Mouse (Mus musculus) left cerebral cortex, adult 6 months (tissue): ENCODE measurements around the gene Ogfod2. TPM values are rescaled to one million over a fixed set of nuclear protein-coding genes. Genes with fewer than 3 reads are reported as not detected.

ENCODE experiments used
- long read RNA-seq, 2 experiments: library from polyadenylated mRNA; unstranded; transcript quantifications; one replicate each; pipeline ENCODE4 v2.0.0; 2019 to 2020
- polyA plus RNA-seq: library from polyadenylated mRNA; unstranded; fragments of <200 nt; fragmentation: Nextera tagmentation; gene quantifications from 2 replicates; pipeline ENCODE4 v1.2.3, GENCODE M21; 2021

Ogfod2 gene
- 46.6 and 68.3 TPM in 2 replicates for polyA plus RNA-seq
- long read RNA-seq, experiment 1, transcript Ogfod2-201 (7 exons, 1,596 nt), result major isoform, 70 of 135 reads
- long read RNA-seq, experiment 1, transcript Ogfod2-209 (6 exons, 818 nt), result minor isoform, 10 of 135 reads
- long read RNA-seq, experiment 1, transcript Ogfod2-202 (7 exons, 1,474 nt), result minor isoform, 9 of 135 reads
- long read RNA-seq, experiment 1, partial matches to known transcripts, result 11 of 135 reads
- long read RNA-seq, experiment 1, other reads (novel, unspliced or antisense), result 28 of 135 reads
- long read RNA-seq, experiment 2, transcript Ogfod2-201 (7 exons, 1,596 nt), result major isoform, 52 of 73 reads
- long read RNA-seq, experiment 2, partial matches to known transcripts, result 8 of 73 reads
- long read RNA-seq, experiment 2, other reads (novel, unspliced or antisense), result 4 of 73 reads

GRCm38 (mm10) chr5:124111742-124112497 lies at the start of gene Ogfod2:
Gene Ogfod2 (plus strand): TSS chr5:124112297.

DNA sequence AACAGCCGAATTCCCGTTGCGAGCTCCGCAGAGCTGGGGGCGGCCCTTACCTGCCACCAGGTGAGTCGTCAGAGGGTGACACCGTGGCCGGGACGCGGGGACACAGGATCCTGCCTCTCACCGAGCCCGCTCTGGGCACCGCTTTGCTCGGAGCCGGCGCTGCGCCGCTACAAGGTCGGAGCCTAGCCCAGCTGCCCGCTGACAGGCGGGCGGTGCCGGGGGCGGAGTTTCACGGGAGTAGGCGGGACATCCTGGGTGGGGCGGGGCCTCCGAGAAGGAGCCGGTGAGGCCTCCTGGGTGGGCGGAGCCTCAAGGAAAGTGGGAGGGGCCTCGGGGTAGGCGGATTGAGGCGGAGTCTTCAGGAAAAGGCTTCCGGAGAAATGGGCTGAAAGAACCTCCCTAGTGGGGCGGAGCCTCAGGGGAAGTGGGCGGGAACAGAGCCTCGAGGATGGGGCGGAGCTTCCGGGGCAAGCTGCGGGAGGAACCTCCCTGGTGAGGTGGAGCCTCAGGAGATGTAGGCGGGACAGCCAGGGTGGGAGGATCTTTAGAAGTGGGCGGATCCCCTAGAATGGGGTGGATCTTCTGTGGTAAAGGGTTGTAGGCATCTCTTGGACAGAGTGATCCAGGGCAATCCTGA lies 16.4 kb upstream of the Ogfod2 start, which contains the start of gene Abcb9:
Gene Abcb9, minus strand, starts transcription at position 203 of the 637 bp plus-strand sequence.

GRCm38 (mm10) chr5:124115990-124116845 lies 4.1 kb downstream of the Ogfod2 start, which contains the start of gene Arl6ip4:
Gene Arl6ip4 (plus strand): TSS chr5:124116089.

Other genes with a start within 250 kb of the Ogfod2 start
- gene Hcar2, start 246.8 kb upstream of the Ogfod2 start, polyA plus RNA-seq, result 0.09 TPM in 1 of 2 replicates, not detected in the other
- gene Hcar1, start 232.3 kb upstream of the Ogfod2 start, polyA plus RNA-seq, result 0.38 and 0.56 TPM in 2 replicates
- 93.0 and 152 TPM in 2 replicates for gene Denr, start 205.1 kb upstream of the Ogfod2 start, polyA plus RNA-seq
- gene Gm43518, start 184.9 kb upstream of the Ogfod2 start, polyA plus RNA-seq, result not detected in 2 replicates
- gene Ccdc62, start 181.6 kb upstream of the Ogfod2 start, polyA plus RNA-seq, result 1.8 and 3.2 TPM in 2 replicates
- gene Hip1r, start 138.7 kb upstream of the Ogfod2 start, polyA plus RNA-seq, result 10.4 and 11.5 TPM in 2 replicates
- 13.1 and 26.3 TPM in 2 replicates for gene Vps37b, start 80.0 kb upstream of the Ogfod2 start, polyA plus RNA-seq
- gene Abcb9, start 16.5 kb upstream of the Ogfod2 start, polyA plus RNA-seq, result 28.7 and 35.1 TPM in 2 replicates
- 105 and 120 TPM in 2 replicates for gene Arl6ip4, start 3.8 kb downstream of the Ogfod2 start, polyA plus RNA-seq
- 35.1 and 39.8 TPM in 2 replicates for gene Pitpnm2, start 137.5 kb downstream of the Ogfod2 start, polyA plus RNA-seq
- gene Mphosph9, start 215.7 kb downstream of the Ogfod2 start, polyA plus RNA-seq, result 5.0 and 9.7 TPM in 2 replicates
- 11.6 and 12.8 TPM in 2 replicates for gene 2810006K23Rik, start 215.8 kb downstream of the Ogfod2 start, polyA plus RNA-seq